Mouse (Mus musculus): Measurements from ENCODE around the gene Kctd2.
"Not testable (repeated sequence)": the region's sequence is repeated elsewhere in the genome, so short reads cannot be mapped to it uniquely, and the experiment has no call there.

Gene Kctd2

DNA sequence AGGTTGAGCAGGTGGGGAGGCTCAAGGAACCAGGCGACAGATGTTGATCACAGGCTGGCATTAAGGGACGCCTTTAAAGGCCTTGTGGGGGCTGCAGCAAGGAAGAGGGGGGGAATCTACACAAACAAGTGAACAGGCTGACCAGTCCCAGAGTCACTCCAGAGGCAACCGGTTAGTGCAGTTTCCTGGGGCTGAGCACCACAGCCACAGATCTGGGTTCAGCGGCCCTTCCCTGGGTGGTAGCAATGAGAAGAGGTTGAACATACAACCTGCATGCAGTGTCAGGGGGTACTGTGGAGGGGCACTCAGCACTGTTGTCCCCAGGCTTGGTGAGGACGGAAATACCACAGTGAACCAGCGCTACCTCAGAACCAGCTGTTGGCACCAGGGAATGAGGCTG, 13.4 kb downstream of the Kctd2 start:
- in situ Hi-C loops (cut with MboI; ENCODE audit: unreplicated experiment in 2 of 2), result loop anchor here in 1 of 2 experiments (5.0 kb wide), 1 partner anchor 39 kb away; no protein-coding TSS in a partner anchor

- in situ Hi-C loops (cut with MboI; ENCODE audit: unreplicated experiment in 2 of 2), result no loop called here
Observed at GRCm38 (mm10) chr11:115435596-115436337, 15.8 kb downstream of the Kctd2 start.

DNA sequence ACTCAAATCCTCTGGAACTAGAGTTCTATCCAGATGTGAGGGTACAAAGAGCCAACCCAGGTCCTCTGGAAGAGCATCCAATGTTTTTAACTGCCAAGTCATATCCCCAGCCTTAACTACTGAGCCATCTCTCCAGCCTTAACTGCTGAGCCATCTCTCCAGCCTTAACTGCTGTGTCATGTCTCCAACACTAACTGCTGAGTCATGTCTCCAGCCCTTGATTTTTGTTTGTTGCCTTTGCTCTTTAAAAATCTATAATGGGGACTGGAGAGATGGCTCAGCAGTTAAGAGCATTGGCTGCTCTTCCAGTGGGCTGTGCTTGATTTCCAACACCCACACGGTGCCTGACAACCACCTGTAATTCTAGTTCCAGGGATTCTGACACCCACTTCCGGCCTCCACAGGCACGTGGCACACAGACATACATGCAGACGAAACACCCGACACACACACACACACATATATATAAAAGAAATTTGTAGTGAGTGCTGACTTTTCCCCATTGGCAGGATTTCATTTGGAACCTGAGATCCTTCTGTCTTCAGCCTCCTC, 17.7 kb downstream of the Kctd2 start:
- in situ Hi-C loops (cut with MboI; ENCODE audit: unreplicated experiment in 2 of 2), result no loop called here

DNA sequence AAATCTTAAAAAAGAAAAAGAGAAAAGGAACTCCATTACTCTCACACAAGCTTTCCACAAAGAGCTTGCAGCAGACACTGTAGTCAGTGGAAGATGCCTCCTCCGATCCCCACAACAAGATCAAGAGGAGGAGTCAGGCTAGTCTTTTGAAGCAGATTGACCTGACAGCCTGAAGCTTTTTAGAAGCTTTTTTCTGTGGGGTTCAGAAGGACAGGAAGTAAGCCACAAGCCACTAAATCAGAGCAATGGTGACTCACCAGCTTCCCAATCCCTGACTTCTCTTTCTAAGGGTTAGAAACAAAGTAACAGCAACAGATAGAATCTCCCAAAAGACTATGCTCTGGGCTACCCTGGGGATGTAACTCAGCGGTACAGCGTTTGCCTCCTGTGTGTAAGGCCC, 19.4 kb downstream of the Kctd2 start:
- in situ Hi-C loops (cut with MboI; ENCODE audit: unreplicated experiment in 2 of 2), result no loop called here

DNA sequence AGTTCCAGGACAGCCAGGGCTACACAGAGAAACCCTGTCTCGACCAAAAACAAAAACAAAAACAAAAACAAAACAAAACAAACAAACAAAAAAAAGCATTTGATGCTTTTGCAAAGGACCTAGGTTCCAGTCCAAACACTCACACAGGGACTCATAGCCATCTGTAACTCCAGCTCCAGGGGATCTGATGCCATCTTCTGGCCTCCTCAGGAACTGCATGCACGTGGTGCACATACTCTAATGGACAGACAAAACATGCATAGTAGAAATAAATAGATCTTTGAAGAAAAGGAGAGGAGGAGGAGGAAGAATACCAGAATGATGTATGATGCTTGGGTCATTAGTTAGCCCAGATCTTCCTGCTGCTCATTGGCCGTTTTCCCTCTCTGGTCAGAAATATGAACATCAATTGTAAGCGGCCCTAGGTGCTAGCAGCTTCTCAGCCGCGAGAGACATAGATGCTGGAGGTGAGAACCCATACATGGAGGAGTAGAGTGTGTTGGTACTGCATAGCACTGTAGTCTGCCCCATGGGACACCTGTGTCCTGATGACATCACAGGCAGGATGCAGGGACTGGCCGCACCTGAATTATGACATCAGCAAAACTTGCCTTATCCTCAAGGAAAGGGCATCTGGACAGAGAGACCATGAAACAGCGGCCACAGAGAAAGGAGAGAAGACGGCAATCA, 20.1 kb downstream of the Kctd2 start, which contains the start of gene Trim80:
Trim80 (plus strand) TSS at position 640 of the 690 bp plus-strand sequence.
- in situ Hi-C loops (cut with MboI; ENCODE audit: unreplicated experiment in 2 of 2), result no loop called here

GRCm38 (mm10) chr11:115441417-115441816, 21.5 kb downstream of the Kctd2 start:
- in situ Hi-C loops (cut with MboI; ENCODE audit: unreplicated experiment in 2 of 2), result no loop called here

- in situ Hi-C loops (cut with MboI; ENCODE audit: unreplicated experiment in 2 of 2), result no loop called here
Observed at GRCm38 (mm10) chr11:115446906-115447305, 27.0 kb downstream of the Kctd2 start.

GRCm38 (mm10) chr11:115447321-115447885, 27.5 kb downstream of the Kctd2 start:
- in situ Hi-C loops (cut with MboI; ENCODE audit: unreplicated experiment in 2 of 2), result no loop called here

DNA sequence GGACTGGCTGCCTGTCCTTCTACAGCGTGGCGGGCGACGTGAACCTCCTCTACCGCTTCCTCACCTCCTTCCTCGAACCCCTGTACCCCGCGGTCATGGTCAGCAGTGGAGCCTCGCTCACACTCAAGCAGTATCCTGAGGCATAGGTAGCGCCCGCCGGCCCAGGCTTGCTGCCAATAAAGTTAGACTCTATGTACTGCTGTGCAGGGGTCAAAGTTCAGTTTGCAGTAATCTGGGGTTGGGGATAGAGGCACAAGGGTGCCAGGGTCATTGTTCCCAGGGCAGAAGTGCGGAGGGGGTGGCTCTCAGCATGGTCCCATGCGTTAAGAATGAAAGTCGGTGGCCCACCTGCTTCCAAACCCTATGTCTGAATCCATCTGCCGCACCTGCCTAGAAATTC, 28.1 kb downstream of the Kctd2 start:
- in situ Hi-C loops (cut with MboI; ENCODE audit: unreplicated experiment in 2 of 2), result no loop called here

- in situ Hi-C loops (cut with MboI; ENCODE audit: unreplicated experiment in 2 of 2), result no loop called here
Observed at GRCm38 (mm10) chr11:115448998-115449397, 29.1 kb downstream of the Kctd2 start.

DNA sequence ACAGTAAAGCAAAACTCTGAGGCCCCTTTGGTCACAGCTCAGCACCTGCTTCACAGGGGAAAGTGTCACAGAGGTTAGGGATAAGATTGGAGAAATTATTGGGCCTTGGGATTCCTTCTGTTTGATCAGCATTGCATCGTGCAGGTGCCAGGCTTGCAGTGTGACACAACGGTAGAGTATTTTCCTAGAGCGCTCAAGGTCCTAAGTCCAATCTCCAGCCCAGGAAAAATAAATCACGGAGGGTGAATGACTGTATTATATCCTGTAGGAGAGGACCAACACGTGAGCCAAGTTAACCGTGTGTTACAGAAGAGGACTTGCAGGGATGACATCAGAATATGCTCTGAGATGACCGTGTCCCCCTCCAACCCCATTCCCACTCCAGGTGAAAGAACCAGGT, 30.2 kb downstream of the Kctd2 start:
- in situ Hi-C loops (cut with MboI; ENCODE audit: unreplicated experiment in 2 of 2), result no loop called here

- in situ Hi-C loops (cut with MboI; ENCODE audit: unreplicated experiment in 2 of 2), result no loop called here
Observed at GRCm38 (mm10) chr11:115451781-115452241, 31.9 kb downstream of the Kctd2 start.

- in situ Hi-C loops (cut with MboI; ENCODE audit: unreplicated experiment in 2 of 2), result no loop called here
Observed at GRCm38 (mm10) chr11:115452281-115452860, 32.4 kb downstream of the Kctd2 start.

- in situ Hi-C loops (cut with MboI; ENCODE audit: unreplicated experiment in 2 of 2), result no loop called here
Observed at GRCm38 (mm10) chr11:115453306-115453705, 33.4 kb downstream of the Kctd2 start.

- in situ Hi-C loops (cut with MboI; ENCODE audit: unreplicated experiment in 2 of 2), result not testable (repeated sequence)
Observed at GRCm38 (mm10) chr11:115454822-115455221, 34.9 kb downstream of the Kctd2 start.

DNA sequence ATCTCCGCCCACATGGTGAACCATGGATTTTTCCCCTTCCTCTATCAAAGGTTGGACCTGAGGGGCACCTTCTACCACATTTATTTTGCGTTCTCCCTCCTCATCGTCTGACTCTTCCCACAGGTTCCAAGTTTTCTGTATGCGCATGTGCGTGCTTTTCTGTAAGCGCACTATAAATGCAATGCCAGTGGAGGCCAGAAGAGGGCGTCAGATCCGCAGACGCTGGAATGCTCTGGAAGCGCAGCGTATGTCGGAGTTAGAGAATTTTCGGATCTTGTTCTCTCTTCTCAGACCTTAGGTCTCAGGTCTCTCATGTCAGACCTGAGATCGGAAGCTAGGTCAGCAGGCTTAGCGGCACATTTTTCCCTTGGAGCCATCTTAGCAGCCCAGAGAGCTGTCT, 35.7 kb downstream of the Kctd2 start:
- in situ Hi-C loops (cut with MboI; ENCODE audit: unreplicated experiment in 2 of 2), result no loop called here

DNA sequence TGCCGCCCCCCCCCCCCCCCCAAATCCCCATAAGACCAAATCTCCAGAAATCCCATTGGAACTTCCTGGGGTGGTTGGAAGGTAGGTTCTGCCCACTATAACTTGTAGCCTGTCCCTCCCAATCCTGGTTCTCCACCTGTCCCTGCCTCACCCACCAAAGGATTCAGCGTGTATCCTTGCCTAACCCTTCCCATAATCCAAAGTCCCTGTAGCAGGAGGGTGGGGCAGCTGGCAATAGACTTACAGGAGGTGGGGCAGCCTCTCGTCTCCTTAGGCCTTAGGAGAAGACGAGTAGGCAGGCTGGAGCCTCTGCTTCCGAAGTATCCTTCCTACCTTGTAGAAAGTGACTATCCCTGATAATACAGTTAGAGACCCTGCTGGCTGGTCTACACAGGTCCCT, 36.3 kb downstream of the Kctd2 start:
- in situ Hi-C loops (cut with MboI; ENCODE audit: unreplicated experiment in 2 of 2), result no loop called here

GRCm38 (mm10) chr11:115457405-115457804, 37.5 kb downstream of the Kctd2 start:
- in situ Hi-C loops (cut with MboI; ENCODE audit: unreplicated experiment in 2 of 2), result no loop called here

DNA sequence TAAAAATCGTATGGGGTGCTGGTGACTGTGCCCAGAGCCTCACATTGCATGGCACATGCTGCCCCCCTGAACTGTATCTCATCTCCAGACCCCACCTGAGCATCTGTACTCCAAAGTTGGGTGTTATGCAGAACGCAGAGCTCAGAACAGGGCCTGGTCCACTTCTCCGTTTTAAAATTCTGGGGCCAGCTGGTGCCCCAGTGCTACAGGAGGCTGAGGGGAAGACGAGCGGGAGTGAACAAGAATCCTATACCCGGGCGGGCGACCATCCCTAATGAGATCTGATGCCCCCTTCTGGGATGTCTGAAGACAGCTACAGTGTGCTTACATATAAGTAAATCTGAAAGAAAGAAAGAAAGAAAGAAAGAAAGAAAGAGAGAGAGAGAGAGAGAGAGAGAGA, 41.0 kb downstream of the Kctd2 start:
- in situ Hi-C loops (cut with MboI; ENCODE audit: unreplicated experiment in 2 of 2), result no loop called here

DNA sequence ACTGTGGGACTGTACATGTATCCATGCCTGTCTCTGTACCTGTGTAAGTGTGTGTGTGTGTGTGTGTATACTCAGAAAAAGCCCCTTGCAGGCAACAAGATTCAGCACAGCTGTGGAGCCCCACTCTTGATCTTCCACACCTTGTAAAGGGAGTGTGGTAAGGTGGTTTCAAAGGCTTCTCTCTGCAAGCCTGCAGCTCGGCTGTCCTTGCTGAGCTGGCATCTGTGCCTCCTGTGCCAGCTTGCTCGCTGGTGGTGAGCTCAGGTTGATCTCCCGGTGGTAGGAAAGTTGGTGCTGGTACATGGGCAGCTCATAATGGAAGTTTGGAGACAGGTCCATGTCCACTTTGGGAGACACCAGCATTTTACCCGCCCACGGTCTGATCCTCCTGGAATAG, 41.9 kb downstream of the Kctd2 start:
- in situ Hi-C loops (cut with MboI; ENCODE audit: unreplicated experiment in 2 of 2), result no loop called here

All from v-Abl transformed pro-B cells (cell line).